Mouse (Mus musculus) heart, embryonic 11.5 days (tissue): Measurements from ENCODE around the gene Stxbp3. TPM values are rescaled to one million over a fixed set of nuclear protein-coding genes. Genes with fewer than 3 reads are reported as not detected.
"Not testable (repeated sequence)": the region's sequence is repeated elsewhere in the genome, so short reads cannot be mapped to it uniquely, and the experiment has no call there.

Experiments
- ATAC-seq: fragments of 200-750 bp; cut with Nextera tagmentation; replicated peaks from 2 replicates; pipeline ENCODE4 v1.8.0; 2017; ENCODE audit warnings: moderate library complexity; ENCODE audit not compliant: insufficient number of reproducible peaks, low FRiP score, low TSS enrichment
- H3K27ac ChIP-seq: fragments of 300-500 bp; sonication (generic); 2 replicates; pipeline ENCODE4 v1.5.1; 2014; ENCODE audit warnings: mild to moderate bottlenecking, low read depth, low read length
- H3K27me3 ChIP-seq: fragments of 300-500 bp; sonication (generic); 2 replicates; pipeline ENCODE4 v1.6.1; 2014; ENCODE audit warnings: mild to moderate bottlenecking, low read length, mixed read lengths; ENCODE audit not compliant: control insufficient read depth, insufficient read depth
- H3K36me3 ChIP-seq: fragments of 300-500 bp; sonication (generic); 2 replicates; pipeline ENCODE4 v1.6.1; 2014; ENCODE audit warnings: mild to moderate bottlenecking, low read length, moderate library complexity, mixed read lengths; ENCODE audit not compliant: control insufficient read depth, insufficient read depth
- H3K4me1 ChIP-seq: fragments of 300-500 bp; sonication (generic); 2 replicates; pipeline ENCODE4 v1.6.1; 2014; ENCODE audit warnings: low read length; ENCODE audit not compliant: control insufficient read depth, insufficient read depth
- H3K4me2 ChIP-seq: fragments of 300-500 bp; sonication (generic); 2 replicates; pipeline ENCODE4 v1.6.1; 2014; ENCODE audit warnings: mild to moderate bottlenecking, moderate library complexity
- H3K4me3 ChIP-seq: fragments of 300-500 bp; sonication (generic); 2 replicates; pipeline ENCODE4 v1.5.1; 2014; ENCODE audit warnings: low read depth, low read length
- H3K9ac ChIP-seq: fragments of 300-500 bp; sonication (generic); 2 replicates; pipeline ENCODE4 v1.6.1; 2014; ENCODE audit warnings: mild to moderate bottlenecking, low read depth, low read length, moderate library complexity
- H3K9me3 ChIP-seq: fragments of 300-500 bp; sonication (generic); replicated peaks from 2 replicates; pipeline ENCODE4 v1.6.1; 2016; ENCODE audit warnings: low read length; ENCODE audit not compliant: control insufficient read depth
- WGBS: fragments of 180-500 bp; shearing (Covaris S2); extraction: QIAGEN DNeasy Blood & Tissue Kit; methylation state at CpG from one replicate; pipeline ENCODE4 v1.1.7; 2014; ENCODE audit not compliant: insufficient replicate concordance; 5-methylcytosine and 5-hydroxymethylcytosine counted together
- polyA plus RNA-seq: library from polyadenylated mRNA; unstranded; fragments of >200 nt; fragmentation: Nextera tagmentation; extraction: Ambion mirVana; gene quantifications from 2 replicates; pipeline ENCODE4 v1.2.1, GENCODE M21; 2014

Stxbp3 gene
- polyA plus RNA-seq, 1 experiment from 2014 or later, result 29.2 TPM

GRCm38 (mm10) chr3:108862282-108862681, 22.0 kb upstream of the Stxbp3 start:
- H3K4me1 ChIP-seq, result not testable (repeated sequence)
- 91% methylated on average over 4 of the region's 4 CpGs for WGBS

GRCm38 (mm10) chr3:108860786-108861185, 20.5 kb upstream of the Stxbp3 start:
- 66% methylated on average over 2 of the region's 2 CpGs for WGBS
- no peak overlapping the region for H3K4me2 ChIP-seq
- no peak overlapping the region for H3K4me3 ChIP-seq
- peaks cover 10% of the 10 kb centered on the region for H3K4me1 ChIP-seq
- H3K27ac ChIP-seq, result no peak overlapping the region
- H3K9me3 ChIP-seq, result no peaks in the 10 kb centered on the region
- H3K36me3 ChIP-seq, result no peaks in the 10 kb centered on the region
- no peak overlapping the region for H3K9ac ChIP-seq
- no peaks in the 10 kb centered on the region for H3K27me3 ChIP-seq
- no peak for ATAC-seq

More at GRCm38 (mm10) chr3:108862282-108862681, 22.0 kb upstream of the Stxbp3 start:
- not testable (repeated sequence) for H3K36me3 ChIP-seq, H3K4me2 ChIP-seq, H3K4me3 ChIP-seq, H3K27me3 ChIP-seq, ATAC-seq, H3K9me3 ChIP-seq, H3K9ac ChIP-seq, H3K27ac ChIP-seq

GRCm38 (mm10) chr3:108858231-108858770, 18.0 kb upstream of the Stxbp3 start:
- 41% methylated on average over 7 of the region's 7 CpGs for WGBS
- no peak overlapping the region for H3K4me3 ChIP-seq
- no peak overlapping the region for H3K9ac ChIP-seq
- H3K27me3 ChIP-seq, result no peaks in the 10 kb centered on the region
- H3K36me3 ChIP-seq, result no peaks in the 10 kb centered on the region
- no peaks in the 10 kb centered on the region for H3K9me3 ChIP-seq
- peak overlapping the region; percentile 32; the same call in 1 of the 2 replicates for H3K4me2 ChIP-seq
- no peak overlapping the region for H3K27ac ChIP-seq
- peaks cover 20% of the 10 kb centered on the region for H3K4me1 ChIP-seq
- ATAC-seq, result 0 out of 2 replicates have a peak, but pooled peaks have one; percentile 60

GRCm38 (mm10) chr3:108857714-108858113, 17.4 kb upstream of the Stxbp3 start:
- no peak overlapping the region for H3K27ac ChIP-seq
- no peak overlapping the region for H3K9ac ChIP-seq
- 71% methylated on average over 1 of the region's 1 CpGs for WGBS
- ATAC-seq, result no peak
- no peaks in the 10 kb centered on the region for H3K9me3 ChIP-seq
- H3K4me2 ChIP-seq, result no peak overlapping the region
- H3K27me3 ChIP-seq, result no peaks in the 10 kb centered on the region
- H3K36me3 ChIP-seq, result no peaks in the 10 kb centered on the region
- H3K4me1 ChIP-seq, result peaks cover 20% of the 10 kb centered on the region
- H3K4me3 ChIP-seq, result no peak overlapping the region

GRCm38 (mm10) chr3:108857124-108857470, 16.8 kb upstream of the Stxbp3 start:
- Histone ChIP-seq H3K4me1 (peaks cover 20% of the 10 kb centered on the region), H3K9ac (no peak overlapping the region), H3K9me3 (no peaks in the 10 kb centered on the region), H3K27me3 (no peaks in the 10 kb centered on the region), H3K27ac (no peak overlapping the region), H3K4me2 (no peak overlapping the region), H3K4me3 (no peak overlapping the region), H3K36me3 (no peaks in the 10 kb centered on the region)
- ATAC-seq, result no peak
- 38% methylated on average over 3 of the region's 3 CpGs for WGBS

- Histone ChIP-seq H3K27me3 (no peaks in the 10 kb centered on the region), H3K36me3 (no peaks in the 10 kb centered on the region), H3K4me3 (no peak overlapping the region), H3K27ac (no peak overlapping the region), H3K4me2 (no peak overlapping the region), H3K9ac (no peak overlapping the region), H3K4me1 (peaks cover 20% of the 10 kb centered on the region), H3K9me3 (no peaks in the 10 kb centered on the region)
- no peak for ATAC-seq
- WGBS, result 50% methylated on average over 8 of the region's 8 CpGs
Measured at GRCm38 (mm10) chr3:108856386-108857123, 16.2 kb upstream of the Stxbp3 start.

GRCm38 (mm10) chr3:108855864-108856263, 15.5 kb upstream of the Stxbp3 start:
- no peaks in the 10 kb centered on the region for H3K27me3 ChIP-seq
- no peaks in the 10 kb centered on the region for H3K9me3 ChIP-seq
- 67% methylated on average over 10 of the region's 10 CpGs for WGBS
- H3K9ac ChIP-seq, result peak overlapping the region; percentile 22; the same call in 1 of the 2 replicates
- H3K4me2 ChIP-seq, result no peak overlapping the region
- no peak for ATAC-seq
- no peak overlapping the region for H3K4me3 ChIP-seq
- no peaks in the 10 kb centered on the region for H3K36me3 ChIP-seq
- peaks cover 20% of the 10 kb centered on the region for H3K4me1 ChIP-seq
- H3K27ac ChIP-seq, result no peak overlapping the region

GRCm38 (mm10) chr3:108855371-108855770, 15.0 kb upstream of the Stxbp3 start:
- ATAC-seq, result no peak
- H3K4me2 ChIP-seq, result no peak overlapping the region
- no peaks in the 10 kb centered on the region for H3K27me3 ChIP-seq
- peak overlapping the region; percentile 46; the same call in 1 of the 2 replicates for H3K27ac ChIP-seq
- peaks cover 20% of the 10 kb centered on the region for H3K4me1 ChIP-seq
- H3K36me3 ChIP-seq, result no peaks in the 10 kb centered on the region
- H3K9ac ChIP-seq, result no peak overlapping the region
- no peaks in the 10 kb centered on the region for H3K9me3 ChIP-seq
- no peak overlapping the region for H3K4me3 ChIP-seq
- WGBS, result 35% methylated on average over 12 of the region's 12 CpGs

GRCm38 (mm10) chr3:108853266-108853665, 12.9 kb upstream of the Stxbp3 start:
- no peak overlapping the region for H3K27ac ChIP-seq
- H3K4me1 ChIP-seq, result peaks cover 17% of the 10 kb centered on the region
- H3K4me2 ChIP-seq, result no peak overlapping the region
- WGBS, result 76% methylated on average over 1 of the region's 1 CpGs
- H3K9ac ChIP-seq, result no peak overlapping the region
- no peak overlapping the region for H3K4me3 ChIP-seq
- no peaks in the 10 kb centered on the region for H3K36me3 ChIP-seq
- no peaks in the 10 kb centered on the region for H3K27me3 ChIP-seq
- no peak for ATAC-seq
- H3K9me3 ChIP-seq, result no peaks in the 10 kb centered on the region
